Mouse (Mus musculus): ENCODE measurements at regions not wholly inside any gene's neighbourhood (a gene's known extent, or its start where the extent isn't known, plus 50 kb on each side); places are given as distances from the start of the nearest gene placed in this dataset.

GRCm38 (mm10) chr4:47772230-47772920 is 272.6 kb upstream of the Nr4a3 start:
- no peak for DNase-seq

GRCm38 (mm10) chr4:47774664-47775063 is 270.3 kb upstream of the Nr4a3 start:
- DNase-seq: no peak

GRCm38 (mm10) chr4:47781039-47781438 is 263.9 kb upstream of the Nr4a3 start:
- DNase-seq: no peak

- DNase-seq: no peak
These were observed 248.0 kb upstream of the Nr4a3 start for GRCm38 (mm10) chr4:47796977-47797376.

- DNase-seq: no peak
These were observed 245.8 kb upstream of the Nr4a3 start for GRCm38 (mm10) chr4:47799165-47799564.

- DNase-seq: no peak
These were observed 241.8 kb upstream of the Nr4a3 start for GRCm38 (mm10) chr4:47803111-47803510.

- DNase-seq: no peak
These were observed 237.1 kb upstream of the Nr4a3 start for GRCm38 (mm10) chr4:47807877-47808276.

- no peak for DNase-seq
These were observed 230.9 kb upstream of the Nr4a3 start for GRCm38 (mm10) chr4:47814030-47814429.

- DNase-seq: no peak
These were observed 226.4 kb upstream of the Nr4a3 start for GRCm38 (mm10) chr4:47818371-47819159.

GRCm38 (mm10) chr4:47820562-47820961 is 224.4 kb upstream of the Nr4a3 start:
- no peak for DNase-seq

GRCm38 (mm10) chr4:47823299-47823698 is 221.7 kb upstream of the Nr4a3 start:
- no peak for DNase-seq

GRCm38 (mm10) chr4:47824083-47824482 is 220.9 kb upstream of the Nr4a3 start:
- no peak for DNase-seq

- DNase-seq: no peak
These were observed 212.0 kb upstream of the Nr4a3 start for GRCm38 (mm10) chr4:47832905-47833304.

- no peak for DNase-seq
These were observed 206.5 kb upstream of the Nr4a3 start for GRCm38 (mm10) chr4:47838411-47838810.

GRCm38 (mm10) chr4:47842128-47842656 is 202.8 kb upstream of the Nr4a3 start:
- DNase-seq: no peak

GRCm38 (mm10) chr4:47845239-47845638 is 199.7 kb upstream of the Nr4a3 start:
- no peak for DNase-seq

- no peak for DNase-seq
These were observed 198.3 kb upstream of the Nr4a3 start for GRCm38 (mm10) chr4:47846389-47847318.

GRCm38 (mm10) chr4:47861151-47861550 is 183.8 kb upstream of the Nr4a3 start:
- DNase-seq: no peak

- DNase-seq: no peak
These were observed 174.8 kb upstream of the Nr4a3 start for GRCm38 (mm10) chr4:47870010-47870637.

GRCm38 (mm10) chr4:47870638-47871019 is 174.3 kb upstream of the Nr4a3 start:
- no peak for DNase-seq

GRCm38 (mm10) chr4:47881560-47881959 is 163.4 kb upstream of the Nr4a3 start:
- DNase-seq: no peak

GRCm38 (mm10) chr4:47882076-47882475 is 162.9 kb upstream of the Nr4a3 start:
- no peak for DNase-seq

GRCm38 (mm10) chr4:47899579-47899978 is 145.4 kb upstream of the Nr4a3 start:
- DNase-seq: no peak

Data from kidney, adult 18-20 months (tissue).